8 mouse cellular contexts compared by ENCODE assay signal in genomic region chr17:71474128-71474527, GRCm38 (mm10). TPM values are rescaled to one million over a fixed set of nuclear protein-coding genes. Genes with fewer than 3 reads are reported as not detected.
DNase-seq lines count a peak whose midpoint lies in the region; ATAC-seq and TF ChIP-seq lines count a peak whose summit lies in the region.

No protein-coding gene starts in this region.

- H3K4me3 ChIP-seq in kidney, postnatal 0 days (replicated peaks; ENCODE audit: low read depth, low read length) = peak overlapping the region; percentile 83
- peak overlapping the region; percentile 97 for H3K4me3 ChIP-seq in forebrain, embryonic 16.5 days (replicated peaks; ENCODE audit: low read length)
- H3K4me3 ChIP-seq in midbrain, embryonic 10.5 days = peak overlapping the region; percentile 93

- WGBS in kidney, postnatal 0 days = 16% methylated on average over 8 of the region's 8 CpGs
- WGBS in forebrain, embryonic 16.5 days = 14% methylated on average over 8 of the region's 8 CpGs
- 20% methylated on average over 8 of the region's 8 CpGs for WGBS in midbrain, embryonic 10.5 days

- no peaks in the 10 kb centered on the region for H3K9me3 ChIP-seq in kidney, postnatal 0 days (replicated peaks; ENCODE audit: low read length)
- no peaks in the 10 kb centered on the region for H3K9me3 ChIP-seq in forebrain, embryonic 16.5 days (ENCODE audit: control insufficient read depth, low read length)
- H3K9me3 ChIP-seq in midbrain, embryonic 10.5 days (replicated peaks) = no peaks in the 10 kb centered on the region

- no peak for ATAC-seq in kidney, postnatal 0 days (replicated peaks; ENCODE audit: low FRiP score, low read depth)
- ATAC-seq in forebrain, embryonic 16.5 days = no peak
- no peak for ATAC-seq in frontal cortex, adult (ENCODE audit: low TSS enrichment)

- DNase-seq in kidney, postnatal 0 days (ENCODE audit: low spot score) = peak; percentile 16
- no peak for DNase-seq in kidney, postnatal 10 days
- peak; percentile 28 for DNase-seq in NIH3T3 (ENCODE audit: low read depth)
- no peak for DNase-seq in midbrain, embryonic 10.5 days (ENCODE audit: low spot score)
- no peak for DNase-seq in urinary bladder, postnatal 4 days (ENCODE audit: low spot score in 2 of 2)
- no peak for DNase-seq in adrenal gland, postnatal 14 days

- H3K4me2 ChIP-seq in kidney, postnatal 0 days (ENCODE audit: low read length) = peak overlapping the region; percentile 67
- H3K4me2 ChIP-seq in forebrain, embryonic 16.5 days (ENCODE audit: low read length) = peak overlapping the region; percentile 88

- H3K36me3 ChIP-seq in kidney, postnatal 0 days (ENCODE audit: insufficient read depth, low read length) = no peaks in the 10 kb centered on the region
- H3K36me3 ChIP-seq in forebrain, embryonic 16.5 days (ENCODE audit: control insufficient read depth, insufficient read depth) = no peaks in the 10 kb centered on the region
- H3K36me3 ChIP-seq in midbrain, embryonic 10.5 days = peaks cover 16% of the 10 kb centered on the region; the same call in 1 of the 2 replicates

- no peaks in the 10 kb centered on the region for H3K27me3 ChIP-seq in kidney, postnatal 0 days (ENCODE audit: insufficient read depth, low read length)
- no peaks in the 10 kb centered on the region for H3K27me3 ChIP-seq in forebrain, embryonic 16.5 days (replicated peaks; ENCODE audit: control insufficient read depth, insufficient read depth, low read length)
- no peaks in the 10 kb centered on the region for H3K27me3 ChIP-seq in midbrain, embryonic 10.5 days (ENCODE audit: low read depth, poor library complexity, severe bottlenecking)

- TF ChIP-seq CTCF in kidney, postnatal 0 days (IDR thresholded peaks at IDR 0.05; ENCODE audit: low read depth) = no peak

- peak overlapping the region; percentile 78 for H3K9ac ChIP-seq in kidney, postnatal 0 days (ENCODE audit: low read depth, low read length)
- peak overlapping the region; percentile 87 for H3K9ac ChIP-seq in forebrain, embryonic 16.5 days (replicated peaks; ENCODE audit: low read depth, low read length)

- no peak overlapping the region for H3K27ac ChIP-seq in kidney, postnatal 0 days
- no peak overlapping the region for H3K27ac ChIP-seq in forebrain, embryonic 16.5 days (ENCODE audit: low read length)
- peak overlapping the region; percentile 99 for H3K27ac ChIP-seq in midbrain, embryonic 10.5 days (replicated peaks)

- peaks cover 5% of the 10 kb centered on the region; the same call in 1 of the 2 replicates for H3K4me1 ChIP-seq in kidney, postnatal 0 days (replicated peaks; ENCODE audit: insufficient read depth, low read length)
- peaks cover 15% of the 10 kb centered on the region for H3K4me1 ChIP-seq in forebrain, embryonic 16.5 days (replicated peaks; ENCODE audit: control insufficient read depth, insufficient read depth, low read length)
- peaks cover 27% of the 10 kb centered on the region for H3K4me1 ChIP-seq in midbrain, embryonic 10.5 days

RNA-seq across cellular contexts. Expression of gene Smchd1, which starts 1.0 kb away (rescaled TPM):
- polyA plus RNA-seq in kidney, postnatal 0 days (2015; fragmentation: Nextera tagmentation; extraction: Ambion mirVana) = 47.0 and 53.3 TPM in 2 replicates
- polyA plus RNA-seq in forebrain, embryonic 16.5 days (2015; fragmentation: Nextera tagmentation; extraction: Ambion mirVana) = 53.4 and 54.1 TPM in 2 replicates
- polyA plus RNA-seq in midbrain, embryonic 10.5 days (2016; fragmentation: Nextera tagmentation; extraction: Ambion mirVana) = 71.1 and 72.8 TPM in 2 replicates
- total RNA-seq in adrenal gland, postnatal 14 days (2021) = 42.5 and 44.5 TPM in 2 replicates

RNA-seq across cellular contexts. Expression of gene Gm4707, which starts 14.4 kb away (rescaled TPM):
- 0.80 TPM in 2 replicates for polyA plus RNA-seq in kidney, postnatal 0 days (2015; fragmentation: Nextera tagmentation; extraction: Ambion mirVana)
- 1.8 and 3.5 TPM in 2 replicates for polyA plus RNA-seq in forebrain, embryonic 16.5 days (2015; fragmentation: Nextera tagmentation; extraction: Ambion mirVana)
- polyA plus RNA-seq in midbrain, embryonic 10.5 days (2016; fragmentation: Nextera tagmentation; extraction: Ambion mirVana) = 4.8 and 4.9 TPM in 2 replicates
- total RNA-seq in adrenal gland, postnatal 14 days (2021) = 2.8 and 3.1 TPM in 2 replicates

RNA-seq across cellular contexts. Expression of gene Ndc80, which starts 52.5 kb away (rescaled TPM):
- polyA plus RNA-seq in kidney, postnatal 0 days (2015; fragmentation: Nextera tagmentation; extraction: Ambion mirVana) = 21.5 and 26.3 TPM in 2 replicates
- polyA plus RNA-seq in forebrain, embryonic 16.5 days (2015; fragmentation: Nextera tagmentation; extraction: Ambion mirVana) = 17.7 and 21.1 TPM in 2 replicates
- 65.6 and 66.2 TPM in 2 replicates for polyA plus RNA-seq in midbrain, embryonic 10.5 days (2016; fragmentation: Nextera tagmentation; extraction: Ambion mirVana)
- total RNA-seq in adrenal gland, postnatal 14 days (2021) = 9.2 and 9.4 TPM in 2 replicates

Comparison
In these comparisons a context has a peak if more than half of its experiments do, and no peak if none do; other contexts are left out.
1. DNase-seq: peak in kidney, postnatal 0 days (single experiment) and NIH3T3 (single experiment); none in kidney, postnatal 10 days (single experiment), midbrain, embryonic 10.5 days (single experiment), urinary bladder, postnatal 4 days (0 of 2) and adrenal gland, postnatal 14 days (single experiment).
2. Peak in every context shown above with its lines, with median percentiles within 50 percentile points of each other: H3K4me3 ChIP-seq.